Mouse (Mus musculus) small intestine, adult 2 months (tissue): Measurements from ENCODE around the gene Spsb3. TPM values are rescaled to one million over a fixed set of nuclear protein-coding genes. Genes with fewer than 3 reads are reported as not detected.

Experiments used
- H3K27ac ChIP-seq: fragments of 200-500 bp; 2 replicates; pipeline ENCODE4 v1.5.1; 2012; ENCODE audit warnings: low read depth, low read length, control low read depth, inconsistent platforms; ENCODE audit not compliant: insufficient read depth
- H3K27me3 ChIP-seq: fragments of 200-500 bp; 2 replicates; pipeline ENCODE4 v1.6.1; 2012; ENCODE audit warnings: mild to moderate bottlenecking, moderate library complexity, low read length, inconsistent platforms; ENCODE audit not compliant: control insufficient read depth, insufficient read depth
- H3K36me3 ChIP-seq: fragments of 200-500 bp; 2 replicates; pipeline ENCODE4 v1.6.1; 2012; ENCODE audit warnings: mild to moderate bottlenecking, low read length, control low read depth, inconsistent platforms; ENCODE audit not compliant: control insufficient read depth, insufficient read depth
- H3K4me1 ChIP-seq: fragments of 200-500 bp; 2 replicates; pipeline ENCODE4 v1.6.1; 2012; ENCODE audit warnings: low read length, inconsistent platforms, mixed read lengths; ENCODE audit not compliant: control insufficient read depth, insufficient read depth, insufficient read length
- H3K4me3 ChIP-seq: fragments of 200-500 bp; 2 replicates; pipeline ENCODE4 v1.5.1; 2012; ENCODE audit warnings: low read depth, mild to moderate bottlenecking, control low read depth, inconsistent platforms, low read length, moderate library complexity
- CTCF ChIP-seq: fragments of 200-500 bp; IDR thresholded peaks from 2 replicates; pipeline ENCODE4 v1.5.1; 2012; ENCODE audit warnings: low read depth, mild to moderate bottlenecking, control low read depth, inconsistent platforms, low read length, moderate library complexity, mixed read lengths; ENCODE audit not compliant: insufficient replicate concordance, insufficient read length; ENCODE audit errors: extremely low read depth
- POLR2A ChIP-seq: fragments of 200-500 bp; IDR thresholded peaks from 2 replicates; pipeline ENCODE4 v1.6.1; 2012; ENCODE audit warnings: low read depth, mild to moderate bottlenecking, control low read depth, inconsistent platforms, low read length, moderate library complexity
- WGBS: fragments of 180-500 bp; shearing (Covaris S2); methylation state at CpG from one replicate; pipeline ENCODE4 v1.1.7; 2018; 5-methylcytosine and 5-hydroxymethylcytosine counted together
- polyA plus RNA-seq: library from polyadenylated mRNA; depleted of rRNA; stranded (reverse); fragments of >200 nt; gene quantifications from 2 replicates; pipeline ENCODE4 v1.2.3, GENCODE M21; 2012

Spsb3 gene
- polyA plus RNA-seq, 1 experiment = 88.1 TPM

GRCm38 (mm10) chr17:24848600-24849031 is 37.8 kb upstream of the Spsb3 start:
- peaks cover 12% of the 10 kb centered on the region for H3K36me3 ChIP-seq
- H3K4me1 ChIP-seq = peaks cover 13% of the 10 kb centered on the region; the same call in 1 of the 2 replicates
- H3K27me3 ChIP-seq = no peaks in the 10 kb centered on the region
- no peak for TF ChIP-seq POLR2A
- TF ChIP-seq CTCF = no peak
- peak overlapping the region; percentile 96 for H3K27ac ChIP-seq
- peak overlapping the region; percentile 2; the same call in 1 of the 2 replicates for H3K4me3 ChIP-seq

DNA sequence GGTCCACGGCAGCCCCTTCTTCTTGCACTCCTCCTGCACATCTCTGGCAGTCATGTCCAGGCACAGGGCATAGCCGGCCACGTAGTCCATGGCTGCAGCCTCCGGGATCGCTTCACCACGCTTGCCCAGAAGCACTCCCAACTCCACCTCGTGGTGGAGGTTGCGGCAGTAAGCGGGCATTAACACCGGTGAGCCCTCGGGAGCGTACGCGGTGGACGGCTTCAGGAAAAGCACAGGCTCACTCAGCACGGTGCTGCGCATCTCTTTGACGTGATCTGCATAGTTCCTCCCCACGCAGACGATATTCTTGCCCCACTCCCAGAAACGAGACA is 36.7 kb upstream of the Spsb3 start:
- under 1% methylated on average over 21 of the region's 21 CpGs for WGBS
- TF ChIP-seq CTCF = no peak; the same call in 1 of the 2 replicates
- no peak for TF ChIP-seq POLR2A
- Histone ChIP-seq H3K36me3 (peaks cover 19% of the 10 kb centered on the region), H3K4me1 (peaks cover 12% of the 10 kb centered on the region; the same call in 1 of the 2 replicates), H3K4me3 (peak overlapping the region; percentile 96), H3K27ac (peak overlapping the region; percentile 96), H3K27me3 (no peaks in the 10 kb centered on the region)

DNA sequence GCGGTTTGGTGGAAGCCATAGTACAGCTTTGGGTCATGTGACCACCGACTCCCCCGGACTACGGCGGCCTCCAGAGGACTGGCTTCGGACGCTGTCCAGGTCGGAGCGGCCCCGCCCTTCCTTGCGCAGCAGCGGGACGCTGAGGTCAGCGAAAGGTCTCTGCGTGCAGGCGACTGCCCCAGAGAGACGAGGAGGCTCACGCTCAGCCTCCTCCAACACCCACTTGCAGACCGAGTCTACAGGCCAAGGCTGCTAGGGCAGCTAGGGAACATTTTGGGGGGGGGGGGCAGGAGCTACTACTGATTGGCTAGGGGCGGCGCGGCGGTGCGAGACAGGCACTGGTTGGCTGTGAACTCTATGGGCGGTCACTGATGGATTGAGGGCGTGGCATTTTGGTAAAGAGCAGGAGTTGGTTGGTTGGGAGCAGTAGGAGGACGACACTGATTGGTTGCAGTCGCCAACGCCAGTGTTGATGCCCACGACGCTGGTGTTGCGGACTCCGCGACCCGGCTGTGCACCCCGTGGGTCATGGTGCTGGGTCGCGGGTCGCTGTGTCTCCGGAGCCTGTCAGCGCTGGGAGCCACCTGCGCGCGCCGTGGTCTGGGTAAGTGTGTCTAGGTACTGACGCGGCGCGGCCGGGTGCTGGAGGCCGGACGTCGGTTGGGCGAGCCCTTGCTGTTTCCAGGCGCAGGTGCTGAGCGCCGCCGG is 36.2 kb upstream of the Spsb3 start, which contains the start of gene Fahd1:
TSS of gene Fahd1 (minus strand) at position 300 of the 708 bp plus-strand sequence.
- WGBS = under 1% methylated on average over 58 of the region's 58 CpGs

GRCm38 (mm10) chr17:24850773-24851127 is 35.7 kb upstream of the Spsb3 start:
- WGBS = 0% methylated on average over 20 of the region's 20 CpGs
- peak overlapping the region; percentile 76 for H3K27ac ChIP-seq
- H3K27me3 ChIP-seq = no peaks in the 10 kb centered on the region
- no peak for TF ChIP-seq POLR2A
- no peak for TF ChIP-seq CTCF
- peak overlapping the region; percentile 96 for H3K4me3 ChIP-seq
- peaks cover 10% of the 10 kb centered on the region; the same call in 1 of the 2 replicates for H3K4me1 ChIP-seq
- H3K36me3 ChIP-seq = peaks cover 28% of the 10 kb centered on the region

More for the DNA sequence above, 36.2 kb upstream of the Spsb3 start, which contains the start of gene Fahd1:
- no peaks in the 10 kb centered on the region for H3K27me3 ChIP-seq
- TF ChIP-seq CTCF = no peak
- TF ChIP-seq POLR2A = peak; percentile 91
- peak within 1 kb of the TSS; percentile 96 for H3K4me3 ChIP-seq
- peaks cover 23% of the 10 kb centered on the region for H3K36me3 ChIP-seq
- H3K27ac ChIP-seq = peak within 1 kb of the TSS; percentile 96
- H3K4me1 ChIP-seq = peaks cover 12% of the 10 kb centered on the region; the same call in 1 of the 2 replicates

DNA sequence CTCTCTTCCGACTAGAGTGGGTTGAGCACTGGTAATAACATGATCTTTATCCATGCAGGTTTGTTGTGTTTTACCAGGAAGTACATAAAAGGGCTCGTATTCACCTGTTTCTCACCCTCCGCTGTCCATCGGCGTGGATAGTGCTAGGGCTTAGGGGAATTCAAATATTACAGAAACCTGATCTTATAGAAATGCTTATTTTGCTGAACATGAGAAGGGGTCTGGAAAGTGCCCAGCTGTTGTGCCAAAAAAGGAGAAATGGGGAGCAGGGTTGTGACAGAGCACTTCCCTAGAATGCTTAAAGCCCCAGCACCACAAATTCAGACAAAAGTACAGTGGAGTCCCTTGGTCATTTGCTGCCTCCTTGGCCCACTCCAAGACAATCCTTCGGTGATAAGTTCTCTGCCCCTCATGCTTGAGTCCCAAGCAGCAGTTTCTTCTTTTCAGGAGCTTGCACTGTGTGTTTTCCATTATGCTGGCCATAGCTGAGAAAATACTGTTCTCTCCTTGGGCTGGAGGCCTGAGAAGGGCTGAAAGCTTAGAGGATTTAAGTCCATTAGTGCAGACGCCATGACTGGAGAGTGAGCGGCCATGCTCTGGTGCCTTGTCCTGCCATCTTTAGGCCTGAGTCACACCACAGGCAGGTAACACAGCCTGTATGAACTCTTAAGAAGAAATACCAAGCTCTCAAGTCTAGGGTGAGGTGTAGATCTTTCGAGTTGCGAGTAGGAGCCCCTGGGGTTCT is 34.9 kb upstream of the Spsb3 start:
- TF ChIP-seq CTCF = no peak
- no peak for TF ChIP-seq POLR2A
- 56% methylated on average over 10 of the region's 10 CpGs for WGBS
- Histone ChIP-seq H3K4me3 (peak overlapping the region; percentile 96), H3K27ac (no peak overlapping the region), H3K36me3 (peaks cover 34% of the 10 kb centered on the region), H3K27me3 (no peaks in the 10 kb centered on the region), H3K4me1 (peaks cover 7% of the 10 kb centered on the region; the same call in 1 of the 2 replicates)

DNA sequence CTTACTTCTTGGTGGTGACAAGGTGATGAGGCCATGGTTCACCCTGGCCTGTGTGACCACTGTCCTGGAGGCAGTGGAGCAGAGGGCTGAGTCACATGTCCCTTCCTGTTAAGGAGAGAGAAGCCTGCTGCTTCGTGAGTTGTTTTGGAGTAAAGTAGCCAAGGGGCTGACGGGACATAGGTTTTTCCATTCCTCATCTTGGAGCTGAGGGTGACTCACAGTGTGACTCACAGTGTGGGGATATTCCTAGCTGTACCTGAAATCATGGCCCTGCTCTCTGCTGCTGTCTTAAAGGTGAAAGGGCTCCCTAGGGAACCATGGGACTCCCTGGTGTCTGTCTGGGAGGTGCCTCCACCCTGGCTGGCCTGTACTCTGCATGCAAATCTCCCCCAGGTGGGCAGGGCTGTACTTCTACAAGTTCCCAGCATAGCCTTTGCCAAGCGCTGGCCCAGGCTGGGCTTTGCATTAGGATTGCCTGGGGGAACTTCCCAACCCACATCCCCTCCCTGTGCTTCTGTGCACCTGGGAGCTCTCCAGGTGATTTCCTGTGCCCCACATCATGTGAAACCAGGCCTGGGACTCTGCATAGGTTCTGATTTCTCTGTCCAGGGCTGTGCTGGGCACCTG is 30.5 kb upstream of the Spsb3 start:
- Histone ChIP-seq H3K4me3 (no peak overlapping the region), H3K27ac (no peak overlapping the region), H3K27me3 (no peaks in the 10 kb centered on the region), H3K36me3 (peaks cover 61% of the 10 kb centered on the region), H3K4me1 (peaks cover 5% of the 10 kb centered on the region; the same call in 1 of the 2 replicates)
- no peak for TF ChIP-seq POLR2A
- no peak for TF ChIP-seq CTCF
- 88% methylated on average over 3 of the region's 3 CpGs for WGBS

DNA sequence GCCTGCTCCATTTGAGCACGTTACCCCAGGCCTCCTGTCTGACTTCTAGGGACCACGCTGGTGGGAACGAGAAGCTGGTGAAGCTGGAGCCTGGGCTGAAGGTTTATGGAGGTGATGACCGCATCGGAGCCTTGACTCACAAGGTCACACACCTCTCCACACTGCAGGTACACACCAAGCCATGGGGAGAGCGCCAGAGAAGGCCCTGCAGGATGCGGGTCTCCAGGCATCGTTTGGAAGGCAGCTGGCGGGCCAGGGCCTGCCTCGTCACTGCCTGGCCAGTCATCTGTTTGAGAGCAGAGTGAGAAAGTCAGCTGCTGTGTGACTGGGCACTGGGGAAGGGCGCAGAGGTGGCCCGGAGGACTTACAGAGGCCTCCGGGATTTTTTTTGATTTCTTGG is 29.9 kb upstream of the Spsb3 start:
- Histone ChIP-seq H3K4me1 (peaks cover 3% of the 10 kb centered on the region; the same call in 1 of the 2 replicates), H3K36me3 (peaks cover 67% of the 10 kb centered on the region), H3K27me3 (no peaks in the 10 kb centered on the region), H3K27ac (no peak overlapping the region), H3K4me3 (no peak overlapping the region)
- whole genome bisulfite sequencing = 92% methylated on average over 13 of the region's 13 CpGs
- TF ChIP-seq CTCF (no peak), POLR2A (no peak)
